Mouse (Mus musculus) embryonic fibroblast, embryonic 13.5 days (primary cell): ENCODE results near the gene Dcaf17. TPM values are rescaled to one million over a fixed set of nuclear protein-coding genes. Genes with fewer than 3 reads are reported as not detected.

Source experiments
- H3K27ac ChIP-seq: 2 replicates; pipeline ENCODE4 v1.5.1; 2012; ENCODE audit warnings: low read length, control low read depth, inconsistent platforms; ENCODE audit not compliant: insufficient read depth
- H3K4me1 ChIP-seq: 2 replicates; pipeline ENCODE4 v1.6.1; 2011; ENCODE audit warnings: low read length; ENCODE audit not compliant: control insufficient read depth, insufficient read depth
- H3K4me3 ChIP-seq: 2 replicates; pipeline ENCODE4 v1.5.1; 2011; ENCODE audit warnings: mild to moderate bottlenecking, control low read depth, low read length; ENCODE audit not compliant: insufficient read depth
- CTCF ChIP-seq: IDR thresholded peaks from 2 replicates; pipeline ENCODE4 v1.5.1; 2011; ENCODE audit warnings: mild to moderate bottlenecking, control low read depth, low read length, moderate library complexity, borderline replicate concordance; ENCODE audit not compliant: insufficient read depth
- POLR2A ChIP-seq: IDR thresholded peaks from 2 replicates; pipeline ENCODE4 v1.6.1; 2011; ENCODE audit warnings: low read depth, mild to moderate bottlenecking, control low read depth, low read length, moderate library complexity
- polyA plus RNA-seq: library from polyadenylated mRNA; stranded (reverse); fragments of >200 nt; gene quantifications from 2 replicates; pipeline ENCODE4 v1.2.4, GENCODE M21; 2011; ENCODE audit warnings: low read depth; ENCODE audit not compliant: missing spikeins, insufficient read length

The Dcaf17 gene
- 10.0 and 18.4 TPM in 2 replicates for polyA plus RNA-seq

DNA sequence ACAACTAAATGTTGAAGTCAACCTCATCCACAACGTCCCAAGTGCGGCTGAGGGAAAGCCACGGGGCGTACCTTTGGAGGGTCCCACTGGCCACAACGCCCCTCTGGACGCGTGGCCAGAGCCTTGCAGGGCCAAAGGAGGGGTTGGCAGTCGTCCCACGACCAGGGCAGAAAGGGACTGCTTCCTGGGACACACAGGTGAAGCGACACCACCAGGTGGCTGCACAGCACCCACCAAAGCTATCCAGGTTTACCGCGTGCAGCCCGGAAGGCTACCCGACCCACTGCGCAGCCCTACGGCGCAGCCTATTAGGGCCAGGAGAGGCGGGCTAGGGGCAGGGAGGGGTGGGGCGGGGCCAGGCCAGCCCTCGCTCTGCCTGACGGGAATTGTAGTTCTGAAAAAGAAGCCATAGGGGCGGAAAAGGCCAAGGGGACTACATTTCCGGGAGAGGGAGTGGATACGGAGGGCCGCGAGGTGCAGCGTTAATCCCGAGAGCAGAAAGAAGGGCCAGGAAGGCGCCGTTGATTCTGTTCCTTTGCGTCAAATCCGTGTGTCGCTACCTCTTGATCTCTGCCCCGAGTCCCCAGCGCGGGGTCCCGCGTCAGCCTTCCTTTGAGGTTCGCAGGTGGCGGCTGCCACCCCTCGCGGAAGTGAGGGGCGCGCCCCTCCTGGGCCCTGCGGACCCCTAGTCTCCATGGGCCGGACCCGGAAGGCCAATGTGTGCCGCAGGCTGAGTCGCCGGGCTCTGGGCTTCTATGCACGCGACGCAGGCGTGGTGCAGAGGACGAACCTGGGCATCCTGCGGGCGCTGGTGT, at the start of gene Dcaf17, which contains the start of gene Mettl8:
TSS of gene Dcaf17 (plus strand) at position 29 of the 815 bp plus-strand sequence.
TSS of gene Mettl8 (minus strand) at position 284 of the 815 bp plus-strand sequence.
- H3K4me3 ChIP-seq, result peak within 1 kb of the TSS; percentile 93
- peaks cover 5% of the 10 kb centered on the region for H3K4me1 ChIP-seq
- H3K27ac ChIP-seq, result peak within 1 kb of the TSS; percentile 87
- TF ChIP-seq POLR2A, result peak; percentile 87
- TF ChIP-seq CTCF, result no peak

DNA sequence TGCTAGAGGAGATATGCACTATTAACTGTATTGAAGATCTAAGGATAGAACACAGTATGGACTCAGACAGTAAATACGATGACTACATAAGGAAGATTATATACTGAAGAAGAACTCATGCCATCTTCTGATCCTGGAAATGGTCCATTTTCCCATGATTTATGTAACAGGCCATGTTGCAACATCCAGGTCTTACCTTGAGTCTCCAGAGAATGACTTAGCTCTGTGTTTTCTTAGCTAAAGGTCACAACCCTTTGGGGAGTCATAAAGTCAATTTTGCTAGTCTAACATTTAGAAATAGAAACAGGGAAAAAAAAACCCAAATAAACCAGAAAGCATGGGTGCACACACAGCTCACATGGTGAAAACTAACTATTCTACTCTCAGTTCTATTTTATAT, 43.3 kb upstream of the Dcaf17 start:
- no peaks in the 10 kb centered on the region for H3K4me1 ChIP-seq
- H3K27ac ChIP-seq, result no peak overlapping the region
- H3K4me3 ChIP-seq, result no peak overlapping the region
- TF ChIP-seq CTCF, result no peak
- no peak for TF ChIP-seq POLR2A

DNA sequence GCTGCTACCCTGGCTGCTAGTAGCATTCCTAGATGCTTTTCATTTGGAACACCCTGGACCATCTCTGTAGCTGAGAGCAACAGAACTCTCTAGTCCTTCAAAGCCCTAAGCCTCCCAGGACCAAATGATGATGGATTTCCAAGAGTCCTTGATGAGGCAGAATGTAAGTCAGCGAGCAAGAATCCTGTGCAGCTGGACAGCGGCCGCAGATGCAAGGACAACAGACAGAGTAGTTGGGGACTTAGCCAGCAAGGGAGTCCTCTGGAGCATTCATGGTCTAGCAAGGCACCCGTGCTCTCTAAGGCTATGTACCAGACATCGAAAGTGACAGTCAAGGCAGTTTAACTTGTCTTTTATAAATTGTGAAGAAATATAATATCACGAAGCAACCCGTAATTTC, 41.6 kb upstream of the Dcaf17 start:
- Histone ChIP-seq H3K4me3 (no peak overlapping the region), H3K27ac (no peak overlapping the region), H3K4me1 (no peaks in the 10 kb centered on the region)
- TF ChIP-seq POLR2A, result no peak
- no peak for TF ChIP-seq CTCF

DNA sequence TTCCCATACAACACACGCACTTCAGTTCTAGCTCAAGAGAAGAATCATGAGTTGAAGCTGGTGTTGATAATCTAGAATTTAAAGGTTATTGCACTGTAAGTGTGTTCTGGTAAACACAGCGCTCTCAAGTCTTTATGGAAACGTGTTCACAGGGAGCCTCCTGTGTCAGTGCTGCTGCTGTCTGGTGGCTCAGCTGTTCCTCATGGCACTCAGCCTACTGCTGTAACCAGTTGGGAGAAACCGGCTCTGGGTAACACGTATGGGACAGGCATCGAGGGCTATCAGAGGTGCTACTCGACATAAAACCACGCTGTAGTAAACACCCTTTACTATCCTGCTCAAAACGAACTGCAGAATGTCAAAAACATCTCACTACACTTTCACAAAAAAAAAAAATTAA, 35.9 kb upstream of the Dcaf17 start:
- H3K4me1 ChIP-seq, result no peaks in the 10 kb centered on the region
- TF ChIP-seq POLR2A (no peak), CTCF (no peak)
- H3K4me3 ChIP-seq, result no peak overlapping the region
- H3K27ac ChIP-seq, result no peak overlapping the region

DNA sequence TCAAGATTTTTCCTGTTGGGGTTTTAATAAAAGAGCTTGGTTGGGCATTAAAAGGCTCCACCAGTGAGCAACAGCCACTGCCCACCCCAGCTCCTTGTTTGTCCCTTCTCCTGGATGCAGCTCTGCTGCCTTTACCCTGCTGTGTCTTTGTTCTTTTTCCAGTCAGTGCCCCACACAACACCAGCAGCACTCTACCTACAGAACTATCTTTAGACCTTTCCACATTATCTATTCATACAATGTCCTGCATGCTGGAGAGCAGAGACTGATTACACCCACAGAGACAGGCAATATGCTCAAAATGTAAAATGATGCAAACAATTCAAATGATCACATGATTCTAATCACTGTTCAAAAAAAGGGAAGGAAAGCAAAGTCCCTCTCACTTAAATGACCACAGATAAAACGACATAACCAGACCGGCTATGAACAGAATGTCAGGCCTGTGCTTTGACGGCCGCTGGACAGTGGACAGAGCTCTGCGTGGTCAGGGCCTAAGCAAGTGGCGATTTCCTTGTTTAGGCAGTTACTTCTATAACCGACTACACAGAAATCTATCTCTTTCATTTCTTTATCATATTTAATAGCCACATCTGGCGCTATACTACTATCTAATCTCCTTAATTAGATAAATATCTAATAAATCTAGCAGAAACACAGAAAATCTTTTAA, 35.3 kb upstream of the Dcaf17 start:
- Histone ChIP-seq H3K4me1 (no peaks in the 10 kb centered on the region), H3K27ac (no peak overlapping the region), H3K4me3 (no peak overlapping the region)
- TF ChIP-seq POLR2A, result no peak

DNA sequence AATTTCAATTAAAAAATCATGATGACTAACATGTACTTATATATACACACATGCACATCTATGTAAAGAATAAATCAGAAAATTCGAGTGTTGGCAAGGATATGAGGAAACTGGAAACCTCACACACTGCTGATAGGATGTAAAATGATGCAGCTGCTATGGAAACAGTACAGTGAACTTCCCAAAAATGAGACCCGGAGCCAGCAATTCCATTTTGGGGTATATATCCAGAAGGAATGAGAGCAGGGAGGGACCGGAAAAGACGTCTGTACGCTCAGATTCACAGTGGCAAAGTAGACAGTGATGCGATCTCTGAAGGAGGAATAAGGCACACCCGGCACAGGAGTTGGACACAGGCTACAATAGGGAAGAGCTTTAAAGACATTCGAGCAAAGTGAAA, 34.5 kb upstream of the Dcaf17 start:
- no peak overlapping the region for H3K4me3 ChIP-seq
- H3K4me1 ChIP-seq, result no peaks in the 10 kb centered on the region
- TF ChIP-seq CTCF (no peak), POLR2A (no peak)
- no peak overlapping the region for H3K27ac ChIP-seq

DNA sequence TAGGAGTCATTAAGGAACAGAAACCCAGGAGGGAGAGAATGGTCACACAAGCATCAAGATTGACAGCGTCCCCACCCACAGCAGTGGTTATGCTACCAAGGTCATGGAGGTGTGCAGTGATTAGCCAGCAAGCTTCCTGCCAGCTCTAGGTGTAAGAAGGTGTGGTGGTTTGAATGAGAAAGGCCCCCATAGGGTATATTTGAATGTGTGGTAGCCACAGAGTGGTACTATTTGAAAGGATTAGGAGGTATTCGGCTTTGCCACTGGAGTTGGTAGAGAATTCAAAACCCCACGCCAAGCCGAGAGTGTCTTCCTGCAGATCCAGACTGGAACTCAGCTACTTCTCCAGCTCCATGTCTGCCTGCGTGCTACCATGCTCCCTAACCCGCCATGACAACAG, 32.1 kb upstream of the Dcaf17 start:
- Histone ChIP-seq H3K4me1 (no peaks in the 10 kb centered on the region), H3K27ac (no peak overlapping the region), H3K4me3 (no peak overlapping the region)
- TF ChIP-seq CTCF (no peak), POLR2A (no peak)

DNA sequence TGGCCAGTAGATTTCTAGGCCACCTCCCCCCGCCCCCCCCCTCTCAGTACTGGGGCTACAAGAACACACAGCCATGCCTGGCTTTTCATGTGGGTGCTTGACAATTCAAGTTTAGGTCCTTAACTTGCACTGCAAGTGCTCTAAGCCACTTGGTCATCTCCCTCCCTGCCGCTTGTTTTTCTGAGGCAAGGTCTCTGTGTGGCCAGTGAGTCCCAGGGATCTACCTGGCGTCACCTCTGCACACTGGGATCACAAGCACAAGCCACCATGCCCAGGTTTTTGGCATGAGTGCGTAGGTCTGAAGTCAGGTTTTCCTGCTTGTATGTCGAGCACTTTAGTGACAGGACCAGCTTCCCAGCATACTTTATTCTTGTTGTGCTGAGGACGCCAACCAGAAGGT, 31.1 kb upstream of the Dcaf17 start:
- H3K27ac ChIP-seq, result no peak overlapping the region
- no peak overlapping the region for H3K4me3 ChIP-seq
- H3K4me1 ChIP-seq, result no peaks in the 10 kb centered on the region
- TF ChIP-seq CTCF (no peak), POLR2A (no peak)

DNA sequence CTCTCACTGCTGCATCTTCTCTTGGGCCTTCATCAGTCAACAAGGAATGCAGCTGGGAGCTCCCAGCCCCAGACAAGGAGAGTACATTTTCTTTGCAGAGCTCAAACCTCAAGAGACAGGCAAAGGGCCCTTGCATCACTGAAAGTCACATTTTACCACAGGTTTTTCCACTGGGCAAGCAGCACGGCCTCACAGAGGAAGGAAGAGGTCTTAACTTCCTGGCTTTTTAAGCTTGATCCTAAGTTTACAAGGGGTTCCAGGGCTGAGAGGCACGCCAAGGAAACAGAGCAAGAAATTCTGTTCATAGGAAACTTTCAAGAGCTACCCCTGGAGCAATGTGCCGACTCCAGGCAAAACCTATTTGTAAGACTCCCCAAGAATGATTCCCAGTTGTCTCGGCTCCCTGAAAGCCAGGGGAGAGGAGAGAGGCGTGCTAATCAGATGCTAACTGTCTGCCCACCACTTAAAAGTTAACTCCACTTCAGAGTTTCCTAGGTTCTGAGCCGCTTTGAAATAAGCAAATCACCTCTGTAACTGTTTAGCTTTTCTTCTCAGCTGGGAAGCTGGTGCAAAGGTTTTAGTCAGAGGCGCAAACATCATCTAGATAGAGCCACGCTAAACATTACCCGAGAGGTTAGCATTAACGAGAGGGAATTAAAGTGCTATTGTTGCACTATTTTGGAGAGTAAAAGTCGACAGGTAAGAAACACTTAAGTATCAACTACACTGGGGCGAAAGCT, 29.4 kb upstream of the Dcaf17 start:
- Histone ChIP-seq H3K4me3 (no peak overlapping the region), H3K27ac (no peak overlapping the region), H3K4me1 (no peaks in the 10 kb centered on the region)
- TF ChIP-seq POLR2A (no peak), CTCF (no peak)
